Mouse (Mus musculus): ENCODE measurements around the gene Srebf2. TPM values are rescaled to one million over a fixed set of nuclear protein-coding genes. Genes with fewer than 3 reads are reported as not detected.

Srebf2 gene
- total RNA-seq, 1 experiment: 173 TPM

DNA sequence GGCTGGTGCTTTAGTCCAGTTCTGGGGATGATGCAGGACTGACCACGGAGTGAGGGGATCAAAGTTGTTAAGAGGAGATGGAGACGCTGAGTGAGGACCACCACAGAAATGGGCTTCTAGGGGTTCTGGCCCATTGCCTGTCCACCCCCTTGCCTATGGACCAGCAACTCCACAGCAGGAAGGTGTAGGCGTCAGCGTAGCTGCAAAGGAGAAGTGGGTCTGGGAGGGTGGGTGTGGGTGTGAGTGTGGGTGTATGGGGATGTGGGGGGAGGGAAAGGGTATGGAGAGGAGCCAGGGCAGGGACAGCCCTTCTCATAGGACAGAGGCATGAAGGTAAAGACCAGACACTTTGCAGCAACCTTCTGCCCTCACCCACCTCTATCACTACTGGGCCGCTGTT is 78.8 kb downstream of the Srebf2 start:
- Histone ChIP-seq H3K36me3 (ENCODE audit: control insufficient read depth, insufficient read depth, low read length, poor library complexity, severe bottlenecking) (no peaks in the 10 kb centered on the region), H3K4me1 (ENCODE audit: control insufficient read depth in 2 of 2, insufficient read depth in 2 of 2, low read length in 2 of 2, poor library complexity in 1 of 2) (peaks cover 2 to 38% of the 10 kb centered on the region in 2 experiments; a peak in 3 of 4 replicates), H3K9ac (ENCODE audit: insufficient read depth, low read depth, low read length, poor library complexity, severe bottlenecking) (no peak overlapping the region), H3K9me3 (ENCODE audit: control insufficient read depth, insufficient read depth, low read depth, low read length) (no peaks in the 10 kb centered on the region), H3K4me3 (ENCODE audit: insufficient read depth in 1 of 2, low read depth in 1 of 2, low read length in 2 of 2, poor library complexity in 1 of 2, severe bottlenecking in 1 of 2) (no peak overlapping the region), H3K27ac (ENCODE audit: insufficient read depth, low read depth, low read length, poor library complexity, severe bottlenecking) (no peak overlapping the region)
- DNase-seq (ENCODE audit: low read depth, low spot score): no peak
- TF ChIP-seq ZNF384 (IDR thresholded peaks at IDR 0.05; ENCODE audit: low read depth, low read length) (no peak), HCFC1 (IDR thresholded peaks at IDR 0.05; ENCODE audit: borderline replicate concordance, insufficient read depth, low read length) (no peak), CHD2 (IDR thresholded peaks at IDR 0.05; ENCODE audit: low read depth, low read length) (no peak), MAFK (IDR thresholded peaks at IDR 0.05; ENCODE audit: insufficient read depth, low read depth, low read length) (no peak), ZC3H11A (IDR thresholded peaks at IDR 0.05; ENCODE audit: borderline replicate concordance, low read depth, low read length) (no peak)
- in situ Hi-C loops (cut with MboI; ENCODE audit: low sequenced_read_pairs in 2 of 2, unreplicated experiment in 2 of 2): loop anchor here in 1 of 2 experiments (25.0 kb wide), 1 partner anchor 163 kb away; the partner anchor contains the start of genes 4930407I10Rik and Mei1

DNA sequence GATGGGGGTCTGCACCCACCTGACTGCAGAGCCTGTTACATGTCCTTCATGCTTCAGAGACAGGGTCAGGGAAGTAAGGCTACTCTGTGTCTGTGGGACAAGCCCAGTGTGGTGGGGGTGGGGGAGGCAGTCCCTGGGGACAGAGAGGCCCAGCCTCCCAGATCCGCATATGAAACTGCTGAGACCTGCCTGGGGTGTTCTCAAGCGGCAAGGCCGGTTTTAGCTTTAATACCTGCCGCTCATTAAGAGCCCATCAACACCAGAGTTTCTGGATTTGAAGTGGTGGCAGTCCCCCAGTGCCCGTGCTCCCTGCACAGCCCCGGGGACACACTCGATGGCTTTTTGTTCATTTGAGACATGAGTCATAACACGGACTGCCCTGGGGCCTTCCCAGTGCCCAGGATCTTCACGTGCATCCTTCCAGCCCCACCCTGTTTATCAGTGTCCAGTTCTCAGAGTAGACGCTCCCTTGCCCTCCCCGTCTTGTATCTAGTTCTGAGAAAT is 82.6 kb downstream of the Srebf2 start:
- no peak for DNase-seq (ENCODE audit: low read depth, low spot score)
- Histone ChIP-seq H3K9ac (ENCODE audit: insufficient read depth, low read depth, low read length, poor library complexity, severe bottlenecking) (no peak overlapping the region), H3K4me3 (ENCODE audit: insufficient read depth in 1 of 2, low read depth in 1 of 2, low read length in 2 of 2, poor library complexity in 1 of 2, severe bottlenecking in 1 of 2) (no peak overlapping the region), H3K4me1 (ENCODE audit: control insufficient read depth in 2 of 2, insufficient read depth in 2 of 2, low read length in 2 of 2, poor library complexity in 1 of 2) (peaks cover 2 to 26% of the 10 kb centered on the region in 2 experiments; a peak in 3 of 4 replicates), H3K9me3 (ENCODE audit: control insufficient read depth, insufficient read depth, low read depth, low read length) (no peaks in the 10 kb centered on the region), H3K36me3 (ENCODE audit: control insufficient read depth, insufficient read depth, low read length, poor library complexity, severe bottlenecking) (peaks cover 14% of the 10 kb centered on the region; the same call in 1 of the 2 replicates), H3K27ac (ENCODE audit: insufficient read depth, low read depth, low read length, poor library complexity, severe bottlenecking) (0 out of 2 replicates have a peak overlapping the region, but pooled peaks have one; percentile 28)
- in situ Hi-C loops (cut with MboI; ENCODE audit: low sequenced_read_pairs in 2 of 2, unreplicated experiment in 2 of 2): loop anchor here (10.0 to 25.0 kb wide), 3 partner anchors 85 to 167 kb away; partner anchors contain the start of genes Mei1 (in 2 of the 2), 4930407I10Rik (in 1 of the 2) and Srebf2 (in 1 of the 2)
- TF ChIP-seq ZC3H11A (IDR thresholded peaks at IDR 0.05; ENCODE audit: borderline replicate concordance, low read depth, low read length): no peak
- TF ChIP-seq HCFC1 (IDR thresholded peaks at IDR 0.05; ENCODE audit: borderline replicate concordance, insufficient read depth, low read length): no peak
- TF ChIP-seq ZNF384 (IDR thresholded peaks at IDR 0.05; ENCODE audit: low read depth, low read length): no peak
- no peak for TF ChIP-seq CHD2 (IDR thresholded peaks at IDR 0.05; ENCODE audit: low read depth, low read length)
- TF ChIP-seq MAFK (IDR thresholded peaks at IDR 0.05; ENCODE audit: insufficient read depth, low read depth, low read length): no peak

DNA sequence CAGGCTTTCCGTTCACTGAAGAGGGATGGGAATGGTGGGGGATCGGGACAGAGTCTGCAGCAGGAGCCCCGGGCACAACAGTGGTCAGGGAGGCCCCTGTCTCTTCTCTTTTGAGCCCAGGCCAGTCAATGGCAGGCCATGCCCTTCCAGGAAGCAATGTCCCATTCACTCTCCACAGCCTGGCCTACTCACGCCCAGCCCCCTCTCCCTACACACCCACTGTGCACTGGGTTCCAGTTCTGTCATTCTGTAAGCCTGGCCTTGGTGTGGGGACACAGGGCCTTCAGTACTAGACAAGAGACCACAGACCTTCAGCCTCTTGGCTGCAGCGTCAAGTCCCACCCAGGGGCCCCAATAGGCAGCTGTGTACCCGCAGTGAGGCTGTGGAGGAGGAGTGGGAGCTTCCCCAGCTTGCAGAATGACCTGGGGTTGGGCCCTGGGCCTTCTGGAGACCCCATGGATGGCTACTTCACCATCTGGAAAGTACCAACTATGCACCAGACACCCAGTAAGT is 83.2 kb downstream of the Srebf2 start:
- in situ Hi-C loops (cut with MboI; ENCODE audit: low sequenced_read_pairs in 2 of 2, unreplicated experiment in 2 of 2): loop anchor here (10.0 to 25.0 kb wide), 3 partner anchors 85 to 168 kb away; partner anchors contain the start of genes Mei1 (in 2 of the 2), 4930407I10Rik (in 1 of the 2) and Srebf2 (in 1 of the 2)
- no peak for TF ChIP-seq HCFC1 (IDR thresholded peaks at IDR 0.05; ENCODE audit: borderline replicate concordance, insufficient read depth, low read length)
- no peak for TF ChIP-seq MAFK (IDR thresholded peaks at IDR 0.05; ENCODE audit: insufficient read depth, low read depth, low read length)
- no peak for TF ChIP-seq ZNF384 (IDR thresholded peaks at IDR 0.05; ENCODE audit: low read depth, low read length)
- TF ChIP-seq CHD2 (IDR thresholded peaks at IDR 0.05; ENCODE audit: low read depth, low read length): no peak
- no peak for TF ChIP-seq ZC3H11A (IDR thresholded peaks at IDR 0.05; ENCODE audit: borderline replicate concordance, low read depth, low read length)
- H3K4me3 ChIP-seq (ENCODE audit: insufficient read depth in 1 of 2, low read depth in 1 of 2, low read length in 2 of 2, poor library complexity in 1 of 2, severe bottlenecking in 1 of 2): no peak overlapping the region
- H3K36me3 ChIP-seq (ENCODE audit: control insufficient read depth, insufficient read depth, low read length, poor library complexity, severe bottlenecking): peaks cover 15% of the 10 kb centered on the region; the same call in 1 of the 2 replicates
- no peak overlapping the region for H3K27ac ChIP-seq (ENCODE audit: insufficient read depth, low read depth, low read length, poor library complexity, severe bottlenecking)
- H3K9ac ChIP-seq (ENCODE audit: insufficient read depth, low read depth, low read length, poor library complexity, severe bottlenecking): no peak overlapping the region
- H3K4me1 ChIP-seq (ENCODE audit: control insufficient read depth in 2 of 2, insufficient read depth in 2 of 2, low read length in 2 of 2, poor library complexity in 1 of 2): peaks cover 2 to 24% of the 10 kb centered on the region in 2 experiments; a peak in 3 of 4 replicates
- no peak for DNase-seq (ENCODE audit: low read depth, low spot score)
- H3K9me3 ChIP-seq (ENCODE audit: control insufficient read depth, insufficient read depth, low read depth, low read length): no peaks in the 10 kb centered on the region

DNA sequence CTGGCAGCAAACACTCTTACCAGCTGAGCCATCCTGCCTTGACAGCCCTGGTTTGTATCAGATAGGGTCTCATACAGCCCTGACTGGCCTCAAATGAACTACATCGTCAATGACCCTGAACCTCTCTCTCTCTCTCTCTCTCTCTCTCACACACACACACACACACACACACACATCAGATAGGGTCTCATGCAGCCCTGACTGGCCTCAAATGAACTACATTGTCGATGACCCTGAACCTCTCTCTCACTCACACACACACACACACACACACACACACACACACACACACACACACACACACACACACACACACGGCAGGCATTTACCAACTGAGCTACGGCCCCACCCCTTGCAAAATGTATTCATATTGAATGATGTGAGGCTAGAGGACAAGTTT is 84.1 kb downstream of the Srebf2 start:
- in situ Hi-C loops (cut with MboI; ENCODE audit: low sequenced_read_pairs in 2 of 2, unreplicated experiment in 2 of 2): loop anchor here (10.0 to 25.0 kb wide), 3 partner anchors 86 to 169 kb away; partner anchors contain the start of genes Mei1 (in 2 of the 2), 4930407I10Rik (in 1 of the 2) and Srebf2 (in 1 of the 2)
- TF ChIP-seq MAFK (IDR thresholded peaks at IDR 0.05; ENCODE audit: insufficient read depth, low read depth, low read length) (no peak), ZC3H11A (IDR thresholded peaks at IDR 0.05; ENCODE audit: borderline replicate concordance, low read depth, low read length) (no peak), CHD2 (IDR thresholded peaks at IDR 0.05; ENCODE audit: low read depth, low read length) (no peak), ZNF384 (IDR thresholded peaks at IDR 0.05; ENCODE audit: low read depth, low read length) (no peak), HCFC1 (IDR thresholded peaks at IDR 0.05; ENCODE audit: borderline replicate concordance, insufficient read depth, low read length) (no peak)

More for the DNA sequence above, 84.1 kb downstream of the Srebf2 start:
- Histone ChIP-seq H3K27ac (ENCODE audit: insufficient read depth, low read depth, low read length, poor library complexity, severe bottlenecking) (no peak overlapping the region), H3K9me3 (ENCODE audit: control insufficient read depth, insufficient read depth, low read depth, low read length) (no peaks in the 10 kb centered on the region), H3K4me1 (ENCODE audit: control insufficient read depth in 2 of 2, insufficient read depth in 2 of 2, low read length in 2 of 2, poor library complexity in 1 of 2) (peaks cover 6 to 24% of the 10 kb centered on the region in 2 experiments), H3K9ac (ENCODE audit: insufficient read depth, low read depth, low read length, poor library complexity, severe bottlenecking) (no peak overlapping the region), H3K36me3 (ENCODE audit: control insufficient read depth, insufficient read depth, low read length, poor library complexity, severe bottlenecking) (peaks cover 20% of the 10 kb centered on the region; the same call in 1 of the 2 replicates), H3K4me3 (ENCODE audit: insufficient read depth in 1 of 2, low read depth in 1 of 2, low read length in 2 of 2, poor library complexity in 1 of 2, severe bottlenecking in 1 of 2) (no peak overlapping the region)
- no peak for DNase-seq (ENCODE audit: low read depth, low spot score)

Measured in ES-E14 (cell line).